Mouse (Mus musculus) ES-Bruce4 (cell line): Measurements from ENCODE around the gene Tbc1d2.
"Not testable (repeated sequence)": the region's sequence is repeated elsewhere in the genome, so short reads cannot be mapped to it uniquely, and the experiment has no call there.

Experiments
- CTCF ChIP-seq: IDR thresholded peaks from one replicate; pipeline ENCODE4 v1.8.1; 2011; ENCODE audit warnings: low read depth, low read length
- EP300 ChIP-seq: IDR thresholded peaks from 2 replicates; pipeline ENCODE4 v1.6.1; 2011; ENCODE audit warnings: low read depth, low read length; ENCODE audit not compliant: insufficient read depth
- POLR2A ChIP-seq: IDR thresholded peaks from one replicate; pipeline ENCODE4 v1.8.1; 2011; ENCODE audit warnings: low read length; ENCODE audit not compliant: insufficient read depth

- TF ChIP-seq CTCF, POLR2A, EP300: not testable (repeated sequence)
Observed at GRCm38 (mm10) chr4:46584084-46584483, 65.9 kb downstream of the Tbc1d2 start.
